Mouse (Mus musculus): ENCODE measurements around the gene Mroh2a.

Mroh2a gene

DNA sequence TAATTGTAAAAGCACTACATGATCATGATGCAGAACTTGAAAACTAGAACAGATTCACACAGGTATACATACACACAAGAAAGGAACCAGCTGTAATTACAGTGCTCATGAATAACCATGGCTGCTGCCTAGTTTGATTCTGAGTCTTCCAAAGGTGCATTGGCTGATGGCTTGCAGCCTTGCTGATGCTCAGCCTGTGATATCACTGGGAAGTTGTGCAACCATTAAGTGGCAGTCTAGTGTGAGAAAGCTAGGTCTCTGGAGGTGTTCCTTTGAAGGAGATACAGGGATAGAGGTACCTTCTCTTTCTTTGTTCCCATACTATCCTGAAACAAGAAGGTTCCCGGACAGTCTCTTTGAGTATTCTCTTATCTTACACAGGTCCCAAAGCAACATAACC, 7.7 kb upstream of the Mroh2a start:
- no peak for DNase-seq

DNA sequence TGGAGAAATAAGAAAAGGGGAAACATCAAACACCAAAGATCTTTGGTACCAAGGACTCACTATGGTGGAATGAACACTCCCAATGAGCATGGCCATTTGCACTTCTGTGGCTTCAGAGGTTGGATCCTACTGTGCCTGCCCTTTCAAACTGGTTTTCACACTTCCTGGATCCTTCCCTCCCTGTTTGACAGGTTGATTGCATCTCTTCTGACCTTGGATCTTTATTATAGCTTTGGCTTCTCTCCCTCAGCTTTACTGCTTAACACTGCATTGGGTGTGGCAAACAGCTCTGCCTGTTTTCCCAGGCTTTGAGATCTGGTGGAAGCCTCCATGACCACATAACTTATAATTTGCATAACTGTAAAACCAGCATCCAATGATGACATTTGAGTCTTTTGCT, 6.5 kb upstream of the Mroh2a start:
- peak; percentile 6 for DNase-seq

DNA sequence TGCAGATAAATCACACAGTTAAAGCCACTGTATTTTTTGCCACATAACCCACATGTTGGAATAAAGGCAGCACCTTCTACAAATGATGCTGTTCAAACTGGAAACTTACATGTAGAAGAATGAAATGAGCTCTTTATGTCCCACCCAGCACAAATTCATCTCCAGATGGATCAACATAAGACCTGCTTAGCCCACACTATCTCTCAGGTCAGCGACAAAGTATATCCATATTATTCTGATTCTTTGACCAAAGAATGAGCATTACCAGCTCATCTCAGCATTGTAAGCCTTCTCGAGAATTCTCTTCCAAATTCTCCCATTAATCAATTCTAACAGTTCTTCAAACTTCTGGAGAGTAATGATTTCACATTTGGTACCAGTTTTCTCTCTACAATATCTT, 4.6 kb upstream of the Mroh2a start:
- DNase-seq = no peak

DNA sequence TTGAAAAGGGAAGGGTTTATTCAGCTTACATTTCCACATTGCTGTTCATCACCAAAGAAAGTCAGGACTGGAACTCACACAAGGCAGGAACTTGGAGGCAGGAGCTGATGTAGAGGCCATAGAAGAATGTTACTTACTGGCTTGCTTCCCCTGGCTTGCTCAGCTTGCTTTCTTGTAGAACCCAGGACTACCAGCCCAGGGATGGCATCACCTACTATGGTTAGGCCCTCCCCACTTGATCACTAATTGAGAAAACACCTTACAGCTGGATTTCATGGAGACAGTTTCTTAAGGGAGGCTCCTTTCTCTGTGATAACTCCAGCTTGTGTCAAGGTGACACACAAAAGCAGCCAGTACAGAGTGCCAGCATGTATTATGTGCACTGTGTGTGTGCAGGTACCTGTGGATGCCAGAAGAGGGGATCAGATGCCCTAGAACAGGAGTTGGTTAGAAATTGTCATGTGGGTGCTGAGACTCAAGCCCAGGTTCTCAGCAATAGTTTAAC, 3.7 kb upstream of the Mroh2a start:
- peak; percentile 5 for DNase-seq

DNA sequence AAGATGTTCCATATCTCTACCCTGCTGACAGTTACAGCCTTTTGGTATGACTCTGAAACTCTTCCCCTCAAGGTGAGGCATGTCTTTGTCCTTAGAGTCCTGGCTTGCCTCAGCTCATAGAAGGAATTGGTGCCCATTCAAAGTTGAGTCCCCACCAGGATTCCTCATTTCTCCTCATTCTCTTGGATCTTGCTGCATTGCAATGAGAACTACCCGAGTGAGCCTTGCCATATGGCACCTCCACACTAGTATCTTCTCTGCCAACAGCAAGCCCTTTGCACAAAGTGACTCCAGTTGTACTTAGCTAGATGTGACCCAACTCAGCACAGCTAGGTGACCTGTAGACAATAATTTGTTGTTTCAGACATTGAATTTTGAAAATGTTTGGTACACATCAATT, 3.2 kb upstream of the Mroh2a start:
- DNase-seq = peak; percentile 21

DNA sequence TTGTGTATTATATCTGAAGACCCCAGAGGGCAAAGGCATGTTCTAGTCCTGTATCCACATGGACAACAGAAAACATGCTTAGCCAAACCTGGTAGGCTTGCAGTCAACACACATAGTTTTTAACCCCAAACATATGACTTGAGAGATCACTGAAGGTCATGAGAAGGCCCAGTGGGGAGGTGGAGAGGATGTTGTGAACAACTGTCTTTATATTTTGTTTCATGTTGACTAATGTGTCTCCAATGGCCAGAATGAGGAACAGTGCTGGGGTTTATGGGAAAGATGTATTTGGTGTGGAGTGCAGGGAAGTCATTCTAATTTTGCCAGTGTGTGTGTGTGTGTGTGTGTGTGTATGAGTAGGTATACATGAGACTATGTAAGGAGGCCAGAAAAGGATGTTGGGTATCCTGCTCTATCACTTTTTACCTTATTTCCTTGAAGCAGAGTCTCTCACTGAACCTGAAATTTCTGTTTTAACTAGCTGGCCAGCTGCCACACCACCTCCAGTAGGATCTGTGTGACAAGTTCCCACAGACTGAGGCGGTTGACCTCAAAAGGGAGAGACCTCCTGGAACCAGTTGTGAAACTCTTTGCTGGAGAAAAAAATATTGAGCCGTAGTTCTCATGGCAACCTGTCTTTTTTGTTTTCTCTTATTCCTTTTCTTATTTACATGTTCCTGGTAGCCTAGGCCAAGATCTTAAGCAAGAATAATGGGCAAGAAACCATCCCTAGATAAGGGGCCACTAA, 2.6 kb upstream of the Mroh2a start:
- peak; percentile 39 for DNase-seq

DNA sequence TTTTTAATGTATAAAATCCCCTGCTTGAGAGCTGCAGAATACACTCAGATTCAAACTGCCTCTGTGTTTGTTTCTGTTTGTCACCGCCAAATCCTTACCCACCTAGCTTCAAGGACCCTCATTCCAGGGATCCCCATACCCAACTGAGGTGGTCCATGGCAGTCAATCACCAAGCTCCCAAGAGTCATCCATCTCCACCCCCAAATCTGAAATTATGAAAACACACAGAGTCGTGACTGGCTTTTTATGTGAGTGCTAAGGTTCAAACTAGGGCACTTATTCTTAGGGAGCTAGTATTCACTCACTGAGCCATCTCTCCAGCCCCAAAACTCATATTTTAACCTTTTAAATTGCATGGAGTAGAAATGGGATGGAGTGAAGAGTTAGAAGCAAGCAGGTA, 1.5 kb upstream of the Mroh2a start:
- DNase-seq = peak; percentile 2

DNA sequence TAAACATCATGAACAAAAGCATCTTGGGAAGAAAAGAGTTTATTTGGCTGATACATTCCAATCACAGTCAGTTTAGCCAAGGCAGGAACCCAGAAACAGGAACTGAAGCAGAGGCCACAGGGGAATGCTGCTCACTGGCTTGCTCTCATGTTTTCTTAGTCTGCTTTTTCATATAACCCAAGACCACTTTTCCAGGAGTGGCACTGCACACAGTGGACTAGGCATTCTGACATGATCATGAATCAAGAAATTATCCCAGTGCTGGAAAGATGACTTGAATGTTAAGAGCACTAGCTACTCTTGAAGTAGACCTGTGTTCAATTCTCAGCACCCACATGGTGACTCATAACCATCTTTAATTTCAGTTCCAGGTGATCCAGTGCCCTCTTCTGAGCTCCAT, 1.0 kb upstream of the Mroh2a start:
- DNase-seq = no peak

DNA sequence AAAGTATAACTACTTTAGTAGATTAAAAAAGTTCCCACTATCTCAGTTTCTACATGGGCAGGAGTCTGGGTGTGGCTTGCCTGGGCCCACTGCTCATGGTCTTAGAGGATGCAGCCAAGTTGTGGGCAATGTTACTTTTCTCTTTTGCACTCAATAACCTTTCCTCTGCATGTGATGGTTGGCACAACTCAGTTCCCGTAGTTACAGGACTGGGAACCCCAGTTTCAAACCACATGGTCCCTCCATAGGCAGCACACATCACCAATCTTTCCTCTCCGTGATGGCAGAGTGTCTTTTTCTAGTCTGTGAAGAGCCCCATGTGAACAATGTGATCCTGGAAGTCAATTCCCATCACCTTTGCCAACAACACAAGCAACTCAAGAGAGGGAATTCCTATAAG, 696 bp downstream of the Mroh2a start:
- no peak for DNase-seq

DNA sequence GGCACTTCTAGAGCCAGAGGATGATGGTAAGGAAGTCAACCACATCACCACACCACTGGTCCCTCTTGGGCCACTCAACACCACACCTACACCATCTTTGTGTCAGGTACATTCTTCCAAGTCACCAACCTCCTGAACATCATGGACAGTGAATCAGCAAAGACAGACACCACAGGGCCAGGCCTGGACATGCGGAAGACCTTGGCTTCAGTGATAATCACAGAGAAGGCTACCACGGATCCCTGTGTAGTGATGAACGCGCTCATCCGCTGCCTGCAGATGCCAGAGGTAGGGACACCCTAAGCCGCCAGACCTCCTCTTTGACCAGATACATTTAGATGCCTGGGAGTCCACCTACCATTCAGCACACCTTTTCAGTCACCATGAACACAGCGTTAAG, 1.3 kb downstream of the Mroh2a start:
- DNase-seq = no peak

DNA sequence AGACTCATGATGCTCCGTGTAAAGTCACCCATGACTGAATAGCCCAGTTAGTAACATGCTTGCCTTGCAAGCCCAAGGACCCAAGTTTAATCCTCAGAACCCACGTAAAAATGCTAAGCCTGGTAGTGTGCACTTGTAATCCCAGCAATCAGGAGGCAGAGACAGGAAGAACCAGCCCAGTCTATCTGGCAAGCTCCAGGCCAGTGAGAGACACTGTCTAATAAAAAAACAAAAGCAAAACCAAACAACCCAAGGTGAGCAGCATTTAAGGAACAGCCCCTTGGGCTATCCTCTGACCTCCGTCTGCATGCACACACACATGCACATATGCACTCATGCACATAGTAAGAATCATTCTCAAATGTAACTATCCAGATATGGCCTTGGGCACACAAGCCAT, 2.8 kb downstream of the Mroh2a start:
- no peak for DNase-seq

DNA sequence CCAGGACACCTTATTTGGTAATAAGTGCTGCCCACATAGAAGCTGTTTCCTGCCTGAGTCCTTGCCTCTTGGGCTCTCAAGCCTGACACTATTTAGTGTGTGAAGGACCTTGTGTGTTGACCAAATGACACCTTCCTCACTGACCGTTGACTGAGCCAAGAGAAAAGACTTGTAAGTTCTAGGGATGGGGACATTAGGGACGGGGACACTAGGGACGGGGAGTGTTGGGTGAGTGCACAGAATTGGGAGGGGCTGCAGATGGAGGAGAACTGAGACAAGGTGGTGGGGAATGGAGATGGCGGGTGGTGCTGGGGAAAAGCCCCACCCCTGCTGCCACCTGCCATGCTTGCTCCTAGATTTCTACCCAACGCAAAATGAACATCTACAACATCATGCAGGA, 3.2 kb downstream of the Mroh2a start:
- no peak for DNase-seq

DNA sequence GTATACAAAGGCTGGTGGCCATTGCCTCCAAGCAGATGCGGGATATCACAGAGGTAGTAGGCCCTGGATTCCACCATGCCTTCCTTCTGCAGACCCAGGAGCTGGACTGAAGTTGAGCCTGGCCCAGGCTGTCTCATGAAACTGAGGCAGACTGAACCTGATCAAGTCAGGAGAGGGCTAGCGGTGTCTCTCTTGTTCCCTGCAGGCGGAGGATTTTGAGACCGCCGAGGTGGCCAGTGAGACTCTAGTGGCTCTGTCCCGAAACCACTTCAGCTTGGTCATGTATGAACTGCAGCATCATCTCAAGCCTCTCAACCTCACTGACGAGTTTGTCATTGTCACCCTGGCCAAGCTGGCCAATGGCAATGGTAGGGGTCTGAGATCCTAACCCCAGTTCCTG, 3.6 kb downstream of the Mroh2a start:
- DNase-seq = no peak

DNA sequence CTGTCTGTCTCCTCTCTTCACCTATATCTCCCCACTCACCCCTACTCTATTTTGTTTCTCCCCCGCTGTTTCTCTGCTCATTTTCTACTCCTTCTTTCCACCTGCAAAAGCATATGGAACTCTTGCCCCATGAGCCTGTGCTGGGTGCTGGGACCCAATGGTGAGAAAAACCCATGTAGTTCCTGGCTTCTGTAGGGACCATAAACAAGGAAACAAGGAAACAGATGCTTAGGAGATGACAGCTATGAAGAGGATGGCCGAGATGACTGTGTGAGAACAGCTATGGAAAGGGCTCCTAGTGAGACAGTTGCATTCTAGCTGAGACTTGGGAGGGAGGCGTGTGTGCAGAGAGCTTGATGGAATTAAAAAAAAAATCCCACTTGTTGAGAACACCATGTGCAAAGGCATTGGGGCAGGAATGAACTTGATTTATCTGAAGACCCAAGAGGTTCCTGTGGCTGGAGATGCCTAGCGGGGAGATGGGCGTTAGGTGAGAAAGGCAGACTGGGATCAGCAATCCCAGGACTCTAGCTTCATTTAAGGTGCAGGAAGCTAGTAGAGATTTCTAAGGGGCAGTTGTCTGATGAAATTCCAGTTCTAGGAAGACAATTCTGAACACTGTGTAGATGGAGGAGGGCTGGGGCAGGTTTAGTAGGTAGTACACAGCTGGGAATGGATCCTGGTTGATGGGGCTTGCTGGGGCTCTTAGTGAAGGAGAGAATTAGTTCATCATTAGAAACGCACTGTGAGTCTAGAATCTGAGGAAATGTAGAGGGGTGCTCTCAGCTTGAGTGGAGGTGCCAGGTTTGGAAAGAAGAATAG, 4.4 kb downstream of the Mroh2a start:
- DNase-seq = no peak

DNA sequence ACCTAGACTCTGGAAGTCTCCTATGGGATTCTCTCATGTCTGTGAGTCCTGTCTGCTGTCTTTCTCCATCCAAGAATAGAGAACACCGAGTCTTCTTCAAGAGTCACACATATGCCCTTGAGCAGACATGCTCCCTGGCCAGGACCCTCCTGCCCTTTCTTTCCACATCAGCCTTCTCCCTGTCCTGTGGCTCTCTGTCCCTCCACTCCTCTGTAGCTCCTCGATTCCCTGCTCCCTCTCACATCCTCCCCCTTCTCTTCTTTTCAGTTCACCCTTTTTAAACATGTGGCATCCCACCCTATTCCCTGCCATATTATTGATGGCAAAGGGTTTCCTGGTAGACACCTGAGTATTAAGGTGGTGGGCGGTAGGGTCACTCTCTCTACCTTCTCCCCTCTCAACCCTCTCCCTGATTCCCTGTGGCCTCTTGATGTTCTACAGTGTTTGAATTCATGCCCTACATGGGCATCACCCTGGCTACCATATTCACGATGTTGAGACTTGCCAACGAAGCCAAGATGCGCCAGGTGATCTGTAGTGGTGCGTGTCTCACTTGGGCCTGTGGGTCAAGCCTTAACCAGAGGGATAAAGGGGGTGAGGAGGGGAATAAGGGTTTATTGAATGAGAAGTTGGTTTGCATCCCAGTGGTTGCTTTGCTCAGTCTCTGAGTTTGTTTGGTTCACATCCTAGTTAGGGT, 5.2 kb downstream of the Mroh2a start:
- DNase-seq = no peak

DNA sequence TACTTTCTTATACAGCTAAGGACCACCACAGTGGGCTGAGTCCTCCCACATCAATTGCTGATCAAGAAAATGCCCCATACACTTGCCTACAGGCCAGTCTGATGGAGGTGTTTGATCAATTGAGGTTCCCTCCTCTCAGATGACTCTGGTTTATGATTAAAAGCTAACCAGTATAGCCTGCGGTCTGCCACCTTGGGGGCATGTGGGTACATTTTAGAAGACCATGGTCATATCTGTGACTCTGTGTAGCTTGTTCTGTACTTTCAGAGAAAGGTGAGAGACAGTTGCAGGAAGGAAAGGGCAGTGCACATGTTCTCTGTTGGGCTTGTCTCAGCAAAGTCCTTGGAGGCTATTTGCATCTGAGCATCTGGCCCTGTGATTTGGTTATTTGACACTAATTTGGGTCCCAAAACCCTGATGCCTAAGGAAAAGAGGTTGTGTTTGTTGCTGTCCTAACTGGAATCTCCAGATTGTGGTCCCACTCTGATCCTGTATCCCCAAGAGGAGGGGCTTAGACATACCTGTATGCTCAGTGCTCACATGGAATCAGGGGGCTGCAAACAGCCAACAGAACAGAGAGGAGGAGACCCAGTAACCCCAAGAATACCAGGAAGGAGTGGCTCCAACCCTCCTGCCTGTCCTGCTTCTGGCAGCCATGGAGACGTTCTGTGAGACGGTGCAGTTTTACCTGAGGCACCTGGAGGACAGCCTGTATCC, 6.0 kb downstream of the Mroh2a start:
- DNase-seq = no peak

DNA sequence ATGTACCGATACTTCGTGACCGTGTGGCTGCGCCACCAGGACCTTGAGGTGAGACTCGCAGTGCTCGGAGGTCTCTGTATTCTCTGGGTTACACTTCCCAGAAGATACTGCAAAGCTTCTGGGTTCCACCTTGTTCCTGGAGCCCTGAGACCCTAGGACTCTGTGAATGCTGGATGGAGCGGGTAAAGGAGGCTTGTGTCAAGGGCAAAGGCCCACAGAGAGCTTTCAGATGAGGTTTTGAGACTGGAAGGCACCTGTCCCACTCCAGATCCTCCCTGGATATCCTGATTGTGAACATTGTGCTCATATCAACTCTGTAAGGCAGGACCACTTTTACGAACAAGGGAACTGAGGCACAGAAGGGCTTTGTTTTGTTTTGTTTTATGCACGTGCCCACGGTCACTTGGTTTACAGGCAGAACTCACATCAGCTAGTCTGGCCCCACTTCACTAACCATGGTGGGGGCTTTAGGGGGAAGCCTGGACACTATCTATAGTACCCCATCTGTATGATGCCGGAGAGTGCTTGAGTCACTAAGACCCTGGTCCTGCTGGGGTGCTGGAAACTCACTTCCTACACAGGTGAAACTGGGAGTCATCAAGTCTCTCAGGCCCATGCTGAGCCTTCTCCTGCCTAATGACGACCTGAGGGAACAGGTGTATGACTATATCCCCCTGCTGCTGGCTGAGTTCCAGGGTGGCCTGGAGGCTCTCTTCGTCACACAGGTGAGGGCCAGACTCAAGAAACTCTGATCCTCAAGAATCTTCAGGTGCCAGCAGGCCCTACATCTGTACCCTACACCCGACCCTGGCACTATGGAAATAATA, 6.8 kb downstream of the Mroh2a start:
- no peak for DNase-seq

DNA sequence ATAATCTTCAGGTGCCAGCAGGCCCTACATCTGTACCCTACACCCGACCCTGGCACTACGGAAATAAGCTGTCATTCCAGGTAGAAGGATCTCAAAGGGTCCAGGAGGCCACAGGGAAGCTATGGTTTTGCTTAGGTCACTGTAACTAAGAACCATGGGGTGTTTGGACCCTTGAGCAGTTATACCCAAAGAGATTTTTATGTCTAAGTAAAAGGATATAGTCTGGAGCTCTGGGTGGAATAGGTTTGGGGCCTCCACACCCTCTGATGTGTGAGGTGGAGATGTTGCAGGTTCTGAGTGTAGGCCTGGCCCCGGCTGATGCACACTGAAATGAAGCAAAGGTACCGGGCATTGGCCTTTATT, 7.4 kb downstream of the Mroh2a start:
- no peak for DNase-seq

DNA sequence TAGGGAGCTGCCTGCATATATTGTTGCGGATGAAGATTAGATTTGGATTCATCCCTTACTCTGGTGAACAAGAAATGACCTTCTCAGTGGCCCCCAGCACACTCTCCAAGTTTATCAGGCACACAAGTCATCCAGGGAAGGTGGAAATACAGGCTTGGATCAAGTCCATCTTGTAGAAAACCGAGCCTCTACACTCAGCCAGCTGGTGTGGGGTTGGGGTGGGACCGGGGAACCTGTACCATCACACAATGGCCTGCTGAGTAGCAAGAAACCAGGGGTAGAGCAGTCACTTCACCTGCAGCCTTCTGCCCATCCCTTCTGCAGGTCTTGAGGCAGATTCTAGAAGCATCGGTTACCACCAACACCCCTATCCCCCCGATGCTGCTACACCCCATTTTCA, 7.9 kb downstream of the Mroh2a start:
- no peak for DNase-seq

DNA sequence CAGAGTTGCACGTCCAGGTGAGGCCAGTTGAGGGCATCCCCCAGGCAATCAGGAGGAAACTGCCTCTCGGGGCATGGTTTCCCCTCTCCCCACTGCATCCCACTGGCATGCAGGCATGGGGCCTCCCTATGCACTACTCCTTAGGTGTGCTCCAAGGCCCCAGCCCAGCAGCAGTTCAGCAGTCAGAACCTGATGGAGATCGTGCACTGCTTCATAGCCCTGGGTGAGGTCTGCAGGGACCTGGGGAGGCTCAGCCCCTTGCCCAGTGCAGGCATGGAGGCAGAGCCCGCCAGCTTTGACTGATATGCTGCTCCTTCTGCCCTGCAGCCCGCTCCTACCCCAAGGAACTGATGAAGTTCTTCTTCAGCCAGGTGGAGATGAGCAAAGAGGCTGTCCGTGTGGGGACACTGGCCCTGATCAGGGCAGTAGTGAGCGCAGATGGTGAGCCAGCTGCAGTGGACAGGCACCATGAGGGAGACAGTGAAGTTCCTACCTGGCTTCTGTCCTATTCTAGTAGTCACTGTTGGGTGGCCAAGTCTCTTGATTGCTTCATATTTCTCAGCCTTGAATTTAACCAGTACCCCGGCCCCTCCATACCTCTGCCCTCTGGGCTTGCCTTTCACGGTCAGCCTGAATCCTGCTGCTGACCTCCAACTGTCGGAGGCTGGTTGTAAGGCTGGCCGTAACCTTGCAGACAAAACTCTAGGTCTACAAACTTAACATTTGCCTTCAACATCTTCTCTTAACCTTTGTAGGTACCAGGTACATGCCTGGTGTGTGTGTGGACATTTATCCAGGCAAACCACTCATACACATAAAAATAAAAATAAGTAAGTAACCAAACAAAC, 8.5 kb downstream of the Mroh2a start:
- DNase-seq = no peak

DNA sequence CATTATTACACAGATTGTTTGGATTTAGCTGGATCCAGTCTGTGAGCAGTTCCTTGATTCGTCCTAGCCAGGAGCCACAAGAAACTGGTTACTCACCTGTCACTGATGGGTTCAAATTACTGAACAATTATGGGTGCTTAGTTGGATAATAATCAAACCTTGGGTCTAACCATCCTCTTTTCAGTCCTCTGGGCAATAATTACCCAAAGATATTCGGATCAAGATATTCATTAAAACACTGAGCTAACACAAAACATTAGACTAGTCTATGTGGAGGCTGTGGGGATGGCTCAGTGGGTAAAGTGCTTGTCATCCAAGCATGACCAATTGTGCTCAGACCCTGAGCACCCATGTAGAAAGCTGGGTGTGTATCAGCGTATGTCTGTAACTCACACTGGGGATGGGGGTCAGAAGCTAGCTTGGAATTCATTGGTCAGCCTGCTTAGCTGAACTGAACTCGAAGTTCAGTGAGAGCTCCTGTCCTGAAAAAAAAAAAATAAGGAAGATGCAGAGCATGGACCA, 9.2 kb downstream of the Mroh2a start:
- no peak for DNase-seq
